Mouse (Mus musculus): ENCODE data around the gene Kcnd1. TPM values are rescaled to one million over a fixed set of nuclear protein-coding genes. Genes with fewer than 3 reads are reported as not detected.
A peak's percentile ranks its signal among the peaks of the same experiment; 100 is the strongest.

Gene Kcnd1
- 1.4 and 2.2 TPM in 2 replicates for polyA plus RNA-seq (2016; fragmentation: Nextera tagmentation; extraction: Ambion mirVana)

DNA sequence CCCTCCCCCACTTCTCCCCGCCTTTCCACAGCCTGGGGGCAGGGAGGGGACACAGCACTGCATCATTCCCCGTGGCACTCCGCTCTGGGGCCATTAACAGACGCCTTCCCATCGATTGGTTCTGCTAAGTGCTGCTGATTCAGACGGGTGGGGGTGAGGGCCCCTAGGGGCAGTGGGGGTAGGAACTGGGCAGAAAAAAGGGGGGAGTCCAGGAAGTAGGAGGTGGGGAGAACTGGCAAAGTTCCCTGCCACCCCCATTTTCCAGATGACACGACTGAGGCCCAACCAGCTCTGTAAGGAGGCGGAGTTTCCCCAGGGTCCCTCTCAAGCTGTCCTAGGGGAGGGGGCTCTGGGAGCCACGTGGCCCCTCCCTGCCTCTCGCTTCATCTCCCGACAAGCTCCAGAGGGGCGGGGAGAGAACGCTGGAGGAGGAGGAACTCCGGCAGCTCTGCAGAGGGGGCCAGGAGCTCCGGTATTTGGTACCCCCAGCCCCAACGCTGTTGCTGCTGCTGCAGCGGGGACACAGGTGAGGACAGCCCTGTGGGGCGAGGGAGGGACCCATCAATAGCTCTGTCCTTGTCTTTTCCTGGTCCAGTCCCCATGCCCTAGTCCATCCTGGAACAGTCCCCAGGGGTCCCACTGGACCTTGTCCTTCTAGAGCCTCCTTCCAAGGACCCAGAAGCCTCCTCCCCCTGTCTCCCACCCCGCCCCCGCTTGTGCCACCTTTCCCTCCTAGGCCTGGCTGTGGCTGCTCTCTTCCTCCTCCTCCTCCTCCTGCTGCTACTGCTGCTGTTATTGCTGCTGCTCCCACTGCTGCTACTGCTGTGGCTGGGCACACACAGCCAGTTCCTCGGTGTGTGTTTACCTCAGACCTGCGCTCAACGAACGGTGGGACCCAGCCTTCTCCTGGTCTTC is at the start of gene Kcnd1:
TSS of gene Kcnd1 (plus strand) at position 425 of the 915 bp plus-strand sequence.
- peaks cover 14% of the 10 kb centered on the region for H3K4me1 ChIP-seq (replicated peaks)
- peak within 1 kb of the TSS; percentile 43 for H3K4me3 ChIP-seq
- no peaks in the 10 kb centered on the region for H3K27me3 ChIP-seq (ENCODE audit: insufficient read depth, poor library complexity, severe bottlenecking)
- peaks cover 28% of the 10 kb centered on the region for H3K36me3 ChIP-seq
- DNase-seq (ENCODE audit: low spot score): peak; percentile 9
- WGBS: 22% methylated on average over 24 of the region's 24 CpGs
- peak within 1 kb of the TSS; percentile 40 for H3K27ac ChIP-seq
- H3K9me3 ChIP-seq: peaks cover 16% of the 10 kb centered on the region; the same call in 1 of the 2 replicates

DNA sequence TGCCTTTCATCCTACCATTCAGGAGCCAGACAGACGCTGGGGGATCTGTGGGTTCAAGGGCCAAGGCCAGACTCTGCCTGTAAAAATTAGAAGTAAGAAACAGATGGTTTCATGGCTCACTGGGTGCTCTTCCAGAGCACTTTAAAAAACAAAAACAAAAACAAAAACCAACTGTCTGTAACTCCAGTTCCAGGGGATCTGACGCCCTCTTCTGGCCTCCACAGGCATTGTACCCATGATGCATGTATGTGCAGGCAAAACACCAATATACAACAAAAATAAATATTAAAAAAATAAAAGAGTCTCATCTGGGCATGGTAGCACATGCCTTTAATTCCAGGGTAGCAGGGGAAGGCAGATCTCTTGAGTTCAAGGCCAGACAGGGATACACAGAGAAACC is 49.3 kb upstream of the Kcnd1 start:
- WGBS: 60% methylated on average over 2 of the region's 2 CpGs
- H3K4me1 ChIP-seq (replicated peaks): no peaks in the 10 kb centered on the region
- DNase-seq (ENCODE audit: low spot score): peak; percentile 8
- no peak overlapping the region for H3K27ac ChIP-seq
- no peak overlapping the region for H3K4me3 ChIP-seq
- H3K27me3 ChIP-seq (ENCODE audit: insufficient read depth, poor library complexity, severe bottlenecking): no peaks in the 10 kb centered on the region
- no peaks in the 10 kb centered on the region for H3K9me3 ChIP-seq
- H3K36me3 ChIP-seq: peaks cover 65% of the 10 kb centered on the region

- WGBS: 82% methylated on average over 9 of the region's 9 CpGs
These were observed 46.4 kb upstream of the Kcnd1 start for GRCm38 (mm10) chrX:7775501-7776205.

DNA sequence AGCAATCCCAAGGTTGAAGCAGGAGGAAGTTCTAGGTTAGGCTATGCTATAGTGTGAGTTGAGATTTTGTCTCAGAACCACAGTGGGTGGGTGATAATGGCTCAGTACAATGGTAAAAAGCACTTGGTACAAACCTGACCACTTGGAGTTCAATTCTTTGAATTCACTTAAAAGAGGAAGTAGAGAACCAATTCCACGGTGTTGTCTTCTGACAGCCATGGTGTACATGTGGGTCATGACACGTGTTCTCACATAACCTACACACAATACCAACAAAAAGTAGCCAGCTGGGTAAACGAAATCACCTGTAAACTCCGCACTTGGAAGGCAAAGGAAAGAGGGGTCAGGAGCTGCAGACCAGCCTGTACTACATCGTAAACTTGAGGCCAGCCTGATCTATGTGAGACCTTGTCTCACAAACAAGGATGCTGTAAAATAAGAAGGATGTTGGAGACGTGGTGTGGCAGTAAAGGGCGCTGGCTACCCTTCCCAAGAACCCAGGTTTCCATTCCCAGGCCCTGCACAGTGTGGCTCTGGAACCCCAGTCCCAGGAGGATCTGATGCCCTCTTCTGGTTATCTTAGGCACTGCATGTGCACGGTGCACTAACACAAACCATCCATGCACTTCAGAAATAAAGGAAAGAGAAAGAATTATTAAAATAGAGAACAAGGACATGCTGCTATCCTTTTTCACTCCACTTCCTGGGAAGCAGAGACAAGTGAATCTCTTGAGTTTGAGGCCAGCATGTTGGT is 45.6 kb upstream of the Kcnd1 start:
- no peak overlapping the region for H3K4me3 ChIP-seq
- 46% methylated on average over 8 of the region's 8 CpGs for WGBS
- H3K27ac ChIP-seq: no peak overlapping the region
- no peaks in the 10 kb centered on the region for H3K9me3 ChIP-seq
- H3K4me1 ChIP-seq (replicated peaks): no peaks in the 10 kb centered on the region
- H3K36me3 ChIP-seq: peaks cover 30% of the 10 kb centered on the region
- DNase-seq (ENCODE audit: low spot score): peak; percentile 57
- no peaks in the 10 kb centered on the region for H3K27me3 ChIP-seq (ENCODE audit: insufficient read depth, poor library complexity, severe bottlenecking)

More at GRCm38 (mm10) chrX:7775501-7776205, 46.4 kb upstream of the Kcnd1 start:
- Histone ChIP-seq H3K36me3 (peaks cover 37% of the 10 kb centered on the region), H3K9me3 (no peaks in the 10 kb centered on the region), H3K27me3 (ENCODE audit: insufficient read depth, poor library complexity, severe bottlenecking) (no peaks in the 10 kb centered on the region), H3K27ac (no peak overlapping the region), H3K4me3 (no peak overlapping the region), H3K4me1 (replicated peaks) (no peaks in the 10 kb centered on the region)
- DNase-seq (ENCODE audit: low spot score): no peak

- no peak for DNase-seq (ENCODE audit: low spot score)
- no peak overlapping the region for H3K4me3 ChIP-seq
- no peaks in the 10 kb centered on the region for H3K27me3 ChIP-seq (ENCODE audit: insufficient read depth, poor library complexity, severe bottlenecking)
- no peak overlapping the region for H3K27ac ChIP-seq
- no peaks in the 10 kb centered on the region for H3K4me1 ChIP-seq (replicated peaks)
- no peaks in the 10 kb centered on the region for H3K9me3 ChIP-seq
- peaks cover 10% of the 10 kb centered on the region for H3K36me3 ChIP-seq
- 81% methylated on average over 7 of the region's 7 CpGs for WGBS
These were observed 43.4 kb upstream of the Kcnd1 start for GRCm38 (mm10) chrX:7778450-7779244.

- WGBS: 26% methylated on average over 3 of the region's 3 CpGs
- H3K4me1 ChIP-seq (replicated peaks): no peaks in the 10 kb centered on the region
- DNase-seq (ENCODE audit: low spot score): no peak
- H3K9me3 ChIP-seq: no peaks in the 10 kb centered on the region
- H3K36me3 ChIP-seq: 0 out of 2 replicates have a peak, but pooled peaks cover 5% of the 10 kb centered on the region
- H3K27ac ChIP-seq: no peak overlapping the region
- H3K27me3 ChIP-seq (ENCODE audit: insufficient read depth, poor library complexity, severe bottlenecking): no peaks in the 10 kb centered on the region
- H3K4me3 ChIP-seq: no peak overlapping the region
These were observed 42.8 kb upstream of the Kcnd1 start for GRCm38 (mm10) chrX:7779294-7779693.

DNA sequence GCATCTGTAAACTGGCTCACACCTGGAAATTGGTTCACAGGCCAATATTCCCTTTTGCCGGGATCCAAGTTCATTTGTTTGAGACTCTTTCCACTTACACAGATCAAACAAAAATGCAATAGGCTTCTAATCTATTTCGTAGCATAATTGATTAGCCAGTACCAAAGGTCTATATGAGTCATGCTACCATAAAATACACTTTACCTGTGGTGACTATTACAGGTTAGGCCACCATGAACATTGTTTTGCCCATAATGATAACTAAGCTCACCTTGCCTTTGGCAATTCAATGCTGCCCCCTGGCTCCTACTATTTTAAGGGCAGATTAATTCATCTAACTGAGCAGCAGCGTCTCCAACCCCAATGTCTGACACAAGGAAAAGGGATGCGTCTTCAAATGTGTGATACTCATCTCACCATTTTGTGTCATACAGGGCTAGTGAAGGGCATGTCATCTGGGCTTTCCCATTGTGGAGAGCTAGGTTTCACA is 39.4 kb upstream of the Kcnd1 start:
- H3K9me3 ChIP-seq: no peaks in the 10 kb centered on the region
- no peaks in the 10 kb centered on the region for H3K4me1 ChIP-seq (replicated peaks)
- 85% methylated on average over 4 of the region's 4 CpGs for WGBS
- no peak overlapping the region for H3K4me3 ChIP-seq
- DNase-seq (ENCODE audit: low spot score): no peak
- no peak overlapping the region for H3K27ac ChIP-seq
- no peaks in the 10 kb centered on the region for H3K27me3 ChIP-seq (ENCODE audit: insufficient read depth, poor library complexity, severe bottlenecking)
- H3K36me3 ChIP-seq: no peaks in the 10 kb centered on the region

GRCm38 (mm10) chrX:7789542-7790136 is 32.5 kb upstream of the Kcnd1 start, which contains the start of gene Gripap1:
Gripap1 (plus strand) TSS chrX:7789765.
- Histone ChIP-seq H3K27ac (peak within 1 kb of the TSS; percentile 85), H3K27me3 (ENCODE audit: insufficient read depth, poor library complexity, severe bottlenecking) (no peaks in the 10 kb centered on the region), H3K4me1 (replicated peaks) (peaks cover 10% of the 10 kb centered on the region), H3K36me3 (peaks cover under 1% of the 10 kb centered on the region; the same call in 1 of the 2 replicates), H3K4me3 (peak within 1 kb of the TSS; percentile 54), H3K9me3 (no peaks in the 10 kb centered on the region)
- WGBS: 13% methylated on average over 24 of the region's 24 CpGs
- DNase-seq (ENCODE audit: low spot score): peak; percentile 62

DNA sequence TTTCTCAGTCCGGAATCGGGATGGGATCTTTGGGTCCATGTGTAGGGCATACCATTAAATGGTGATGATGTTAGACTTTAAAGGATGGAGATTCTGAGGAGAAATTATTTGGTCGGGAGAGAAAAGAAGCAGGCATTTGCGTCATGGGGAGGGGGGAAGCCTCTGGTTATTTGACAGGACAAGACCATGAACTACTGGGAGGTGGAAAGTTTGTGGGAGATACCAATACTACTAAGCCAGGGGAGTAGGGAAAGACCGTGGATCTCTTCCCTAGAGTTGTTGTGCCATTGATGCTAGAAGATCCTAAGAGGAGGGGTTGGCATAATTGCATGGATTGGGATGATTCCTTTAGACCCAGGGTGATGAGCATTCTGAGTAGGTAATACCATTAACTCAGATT is 31.8 kb upstream of the Kcnd1 start:
- Histone ChIP-seq H3K27me3 (ENCODE audit: insufficient read depth, poor library complexity, severe bottlenecking) (no peaks in the 10 kb centered on the region), H3K9me3 (no peaks in the 10 kb centered on the region), H3K27ac (peak overlapping the region; percentile 85), H3K4me3 (peak overlapping the region; percentile 54), H3K4me1 (replicated peaks) (peaks cover 10% of the 10 kb centered on the region), H3K36me3 (peaks cover 6% of the 10 kb centered on the region)
- DNase-seq (ENCODE audit: low spot score): no peak
- 21% methylated on average over 5 of the region's 5 CpGs for WGBS

DNA sequence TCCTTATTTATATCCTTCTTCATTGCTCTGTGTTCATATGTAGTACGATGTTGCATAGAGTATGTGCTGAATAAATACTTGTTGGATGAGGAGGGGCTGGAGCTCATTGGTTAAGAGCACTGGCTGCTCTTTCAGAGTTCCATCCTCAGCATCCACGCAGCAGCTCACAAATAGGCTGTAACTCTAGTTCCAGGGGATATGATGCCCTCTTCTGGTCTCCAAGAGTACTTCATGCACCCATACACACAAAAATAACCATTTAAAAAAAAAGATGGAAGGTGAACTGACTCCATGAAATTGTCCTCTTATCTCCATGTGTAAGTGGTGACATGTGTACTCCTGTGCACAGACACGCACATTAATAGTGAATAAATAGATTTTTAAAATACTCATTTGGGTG is 28.7 kb upstream of the Kcnd1 start:
- Histone ChIP-seq H3K4me3 (no peak overlapping the region), H3K27ac (no peak overlapping the region), H3K4me1 (replicated peaks) (peaks cover 10% of the 10 kb centered on the region), H3K36me3 (peaks cover 6% of the 10 kb centered on the region), H3K9me3 (no peaks in the 10 kb centered on the region), H3K27me3 (ENCODE audit: insufficient read depth, poor library complexity, severe bottlenecking) (no peaks in the 10 kb centered on the region)
- DNase-seq (ENCODE audit: low spot score): no peak
- WGBS: 48% methylated on average over 3 of the region's 3 CpGs

DNA sequence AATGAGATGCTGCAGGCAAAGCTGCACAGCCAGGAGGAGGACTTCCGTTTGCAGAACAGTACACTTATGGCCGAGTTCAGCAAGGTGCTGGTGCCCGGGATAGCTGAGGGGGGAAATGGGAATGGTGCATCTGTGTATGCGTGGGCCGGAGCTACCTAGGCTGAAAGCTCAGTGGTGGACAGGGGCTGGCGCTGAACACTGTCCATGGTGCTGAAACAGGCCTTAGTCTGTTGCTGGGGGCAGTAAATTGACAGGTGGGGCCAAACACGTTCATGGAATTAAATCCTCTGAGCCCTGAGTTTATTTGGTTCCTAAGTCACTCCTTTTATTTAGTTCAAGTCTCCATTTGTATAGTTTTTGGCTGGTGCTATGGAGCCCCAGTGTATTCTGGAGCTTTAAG is 27.1 kb upstream of the Kcnd1 start:
- H3K4me1 ChIP-seq (replicated peaks): peaks cover 10% of the 10 kb centered on the region
- peak; percentile 18 for DNase-seq (ENCODE audit: low spot score)
- H3K4me3 ChIP-seq: no peak overlapping the region
- H3K27ac ChIP-seq: no peak overlapping the region
- WGBS: 33% methylated on average over 7 of the region's 7 CpGs
- peaks cover 16% of the 10 kb centered on the region for H3K36me3 ChIP-seq
- H3K27me3 ChIP-seq (ENCODE audit: insufficient read depth, poor library complexity, severe bottlenecking): no peaks in the 10 kb centered on the region
- H3K9me3 ChIP-seq: no peaks in the 10 kb centered on the region; the same call in 1 of the 2 replicates
